Mouse (Mus musculus) limb, embryonic 10.5 days (tissue): ENCODE data around the gene Rhbdf1. TPM values are rescaled to one million over a fixed set of nuclear protein-coding genes. Genes with fewer than 3 reads are reported as not detected.

Source experiments
- DNase-seq: peaks from one replicate; pipeline ENCODE4 v3.0.0-alpha.2; 2017; ENCODE audit warnings: low spot score
- H3K27ac ChIP-seq: fragments of 300-500 bp; sonication (generic); 2 replicates; pipeline ENCODE4 v1.5.1; 2016; ENCODE audit warnings: mild to moderate bottlenecking
- H3K27me3 ChIP-seq: fragments of 300-500 bp; sonication (generic); 2 replicates; pipeline ENCODE4 v1.6.1; 2016; ENCODE audit warnings: low read depth, mild to moderate bottlenecking; ENCODE audit not compliant: poor library complexity, severe bottlenecking
- H3K36me3 ChIP-seq: fragments of 300-500 bp; sonication (generic); 2 replicates; pipeline ENCODE4 v1.6.1; 2016; ENCODE audit warnings: mild to moderate bottlenecking, moderate library complexity
- H3K4me1 ChIP-seq: fragments of 300-500 bp; sonication (generic); 2 replicates; pipeline ENCODE4 v1.6.1; 2016
- H3K4me3 ChIP-seq: fragments of 300-500 bp; sonication (generic); 2 replicates; pipeline ENCODE4 v1.5.1; 2016; ENCODE audit warnings: mild to moderate bottlenecking, moderate library complexity
- H3K9me3 ChIP-seq: fragments of 300-500 bp; sonication (generic); replicated peaks from 2 replicates; pipeline ENCODE4 v1.6.1; 2016; ENCODE audit warnings: mild to moderate bottlenecking
- WGBS: fragments of 180-500 bp; shearing (Covaris S2); methylation state at CpG from one replicate; pipeline ENCODE4 v1.1.7; 2016; 5-methylcytosine and 5-hydroxymethylcytosine counted together
- polyA plus RNA-seq: library from polyadenylated mRNA; unstranded; fragments of >200 nt; fragmentation: Nextera tagmentation; extraction: Ambion mirVana; gene quantifications from 2 replicates; pipeline ENCODE4 v1.2.1, GENCODE M21; 2016

Rhbdf1 gene
- polyA plus RNA-seq: 28.1 and 31.1 TPM in 2 replicates

DNA sequence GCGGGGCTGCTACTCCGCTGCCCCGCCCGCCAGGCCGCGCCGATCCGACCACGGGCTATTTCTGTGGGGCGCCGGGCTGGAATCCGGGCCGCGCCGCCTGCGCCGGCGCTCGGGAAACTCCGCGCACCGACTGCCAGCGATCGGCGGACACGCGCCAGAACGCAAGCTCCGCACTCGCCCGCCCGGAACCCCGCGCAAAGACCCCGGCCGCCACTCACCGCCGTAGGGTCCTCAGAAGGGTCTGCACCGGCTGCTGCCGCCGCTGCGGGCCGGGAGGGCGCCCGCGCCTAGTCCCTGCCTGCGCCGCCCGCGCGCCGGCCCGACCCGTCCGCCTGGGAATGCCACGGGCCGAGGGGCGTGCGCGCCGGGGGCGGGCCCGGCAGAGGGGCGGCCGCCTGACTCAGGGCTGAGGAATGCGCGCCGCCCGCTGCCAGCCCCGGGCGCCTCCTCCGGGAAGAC, at the start of gene Rhbdf1:
Rhbdf1 (minus strand) TSS at position 350 of the 459 bp plus-strand sequence.
- Histone ChIP-seq H3K36me3 (no peaks in the 10 kb centered on the region), H3K27me3 (peaks cover 13% of the 10 kb centered on the region; the same call in 1 of the 2 replicates), H3K4me3 (peak within 1 kb of the TSS; percentile 92), H3K4me1 (peaks cover 72% of the 10 kb centered on the region), H3K9me3 (no peaks in the 10 kb centered on the region), H3K27ac (peak within 1 kb of the TSS; percentile 93)
- DNase-seq: peak; percentile 74
- WGBS: under 1% methylated on average over 72 of the region's 72 CpGs

DNA sequence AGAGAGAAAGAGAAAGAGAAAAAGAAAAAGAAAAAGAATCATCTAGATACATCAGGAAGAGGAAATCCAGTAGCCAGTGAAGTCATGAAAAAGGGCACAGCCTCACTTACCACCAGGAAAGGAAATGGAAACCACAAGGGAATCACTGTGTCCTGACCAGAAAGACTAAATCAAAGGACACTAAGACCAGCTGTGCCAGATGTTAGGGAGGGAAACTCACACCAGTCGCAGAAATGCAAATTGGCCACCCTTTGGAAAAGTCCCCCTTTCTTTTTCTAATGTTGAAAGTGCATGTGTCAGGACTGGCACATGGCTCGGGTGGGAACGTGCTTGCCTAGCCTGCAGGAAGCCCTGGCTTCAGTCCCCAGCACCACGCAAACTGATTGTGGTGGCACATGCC, 49.1 kb upstream of the Rhbdf1 start:
- Histone ChIP-seq H3K27ac (no peak overlapping the region), H3K9me3 (no peaks in the 10 kb centered on the region), H3K4me1 (peaks cover 10% of the 10 kb centered on the region), H3K4me3 (no peak overlapping the region), H3K36me3 (no peaks in the 10 kb centered on the region), H3K27me3 (peaks cover under 1% of the 10 kb centered on the region; the same call in 1 of the 2 replicates)
- no peak for DNase-seq
- 54% methylated on average over 4 of the region's 4 CpGs for WGBS

DNA sequence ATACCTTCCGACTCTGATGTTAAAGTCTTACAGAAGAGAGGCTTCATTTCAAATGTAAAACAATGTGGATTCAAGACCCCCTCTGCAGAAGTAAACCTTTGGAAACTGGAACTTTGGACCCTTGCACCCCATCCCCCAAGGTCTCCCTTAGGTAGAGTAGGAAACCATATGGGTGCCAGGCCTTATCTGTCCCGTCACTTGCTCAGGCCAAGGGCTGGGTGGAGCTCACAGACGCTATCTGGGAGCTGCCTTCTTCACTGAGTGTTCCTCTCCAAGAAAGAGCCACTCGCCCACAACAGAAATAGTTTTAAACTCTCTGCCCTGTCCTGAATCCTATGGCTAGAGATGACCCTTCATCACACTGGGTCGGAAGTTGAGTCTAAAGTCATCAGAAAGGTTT, 46.9 kb upstream of the Rhbdf1 start:
- DNase-seq: no peak
- Histone ChIP-seq H3K9me3 (no peaks in the 10 kb centered on the region), H3K36me3 (no peaks in the 10 kb centered on the region), H3K4me3 (no peak overlapping the region), H3K27ac (no peak overlapping the region), H3K4me1 (peaks cover 13% of the 10 kb centered on the region), H3K27me3 (no peaks in the 10 kb centered on the region; the same call in 1 of the 2 replicates)
- WGBS: 80% methylated on average over 5 of the region's 5 CpGs

- no peak for DNase-seq
- H3K36me3 ChIP-seq: no peaks in the 10 kb centered on the region
- peaks cover 13% of the 10 kb centered on the region for H3K4me1 ChIP-seq
- peak overlapping the region; percentile 98 for H3K27ac ChIP-seq
- 33% methylated on average over 5 of the region's 5 CpGs for WGBS
- H3K27me3 ChIP-seq: no peaks in the 10 kb centered on the region; the same call in 1 of the 2 replicates
- H3K9me3 ChIP-seq: no peaks in the 10 kb centered on the region
- peak overlapping the region; percentile 84 for H3K4me3 ChIP-seq
These were observed 45.9 kb upstream of the Rhbdf1 start for GRCm38 (mm10) chr11:32267964-32268363.

DNA sequence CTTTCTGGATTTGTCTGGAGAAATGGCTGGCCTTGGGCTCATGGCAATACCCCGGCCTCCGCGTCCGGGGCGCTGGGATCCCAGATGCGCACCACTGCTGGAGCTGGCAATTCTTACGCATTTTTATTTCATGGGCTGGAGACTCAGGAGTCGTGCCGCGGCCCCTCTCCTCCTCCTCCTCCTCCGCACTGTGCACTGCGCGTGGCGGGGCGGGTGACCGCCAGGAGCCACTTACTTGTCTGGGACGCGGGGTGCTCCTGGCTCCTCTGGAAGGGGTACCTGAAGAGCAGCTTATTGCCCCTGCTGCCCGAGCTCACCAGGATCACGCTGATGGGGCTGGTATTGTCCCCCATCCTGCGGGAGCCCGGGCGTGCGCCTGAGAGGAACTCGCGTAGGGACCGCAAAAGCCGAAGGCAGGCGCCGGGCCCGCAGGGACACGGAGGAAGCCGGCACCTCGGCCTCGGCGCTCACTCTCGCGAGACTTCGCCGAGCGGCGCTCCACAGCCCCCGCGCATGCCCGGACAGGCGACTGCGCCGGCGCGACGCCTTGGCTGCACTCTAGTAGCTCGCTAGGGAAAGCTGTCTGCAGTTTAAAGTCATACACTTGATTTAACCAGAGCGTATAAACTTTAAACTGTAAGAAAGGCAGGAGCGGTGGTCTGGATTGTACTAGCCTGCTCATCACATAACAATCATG, 45.2 kb upstream of the Rhbdf1 start, which contains the start of gene Nprl3:
Nprl3 (minus strand) TSS at position 520 of the 697 bp plus-strand sequence.
- no peaks in the 10 kb centered on the region; the same call in 1 of the 2 replicates for H3K27me3 ChIP-seq
- WGBS: under 1% methylated on average over 54 of the region's 54 CpGs

DNA sequence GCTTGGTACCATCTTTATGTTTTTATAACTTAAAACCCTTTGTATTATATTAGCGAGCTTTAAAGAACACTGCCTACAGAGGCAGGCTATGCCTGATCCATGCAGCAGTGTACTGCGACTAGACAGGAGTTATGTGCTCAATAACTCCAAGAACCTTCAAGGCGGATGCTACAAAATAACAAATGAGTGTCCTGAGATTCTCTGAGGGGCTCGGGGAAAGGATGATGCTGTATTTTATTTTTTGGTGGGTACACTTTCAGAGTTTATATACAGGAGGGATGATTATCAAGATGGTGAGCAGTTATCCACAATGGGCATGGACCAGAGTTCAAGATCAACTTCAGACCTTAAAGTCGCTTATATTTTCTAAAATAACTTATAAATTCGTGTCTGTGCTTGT, 44.7 kb upstream of the Rhbdf1 start:
- Histone ChIP-seq H3K27ac (peak overlapping the region; percentile 98), H3K4me1 (peaks cover 19% of the 10 kb centered on the region), H3K9me3 (no peaks in the 10 kb centered on the region), H3K36me3 (peaks cover 11% of the 10 kb centered on the region), H3K4me3 (peak overlapping the region; percentile 84), H3K27me3 (no peaks in the 10 kb centered on the region; the same call in 1 of the 2 replicates)
- DNase-seq: no peak
- WGBS: 35% methylated on average over 6 of the region's 6 CpGs

More for the DNA sequence above, 45.2 kb upstream of the Rhbdf1 start, which contains the start of gene Nprl3:
- H3K27ac ChIP-seq: peak within 1 kb of the TSS; percentile 98
- H3K4me3 ChIP-seq: peak within 1 kb of the TSS; percentile 84
- peaks cover 6% of the 10 kb centered on the region for H3K36me3 ChIP-seq
- H3K4me1 ChIP-seq: peaks cover 19% of the 10 kb centered on the region
- H3K9me3 ChIP-seq: no peaks in the 10 kb centered on the region
- DNase-seq: peak; percentile 96

- 92% methylated on average over 6 of the region's 6 CpGs for WGBS
These were observed 44.1 kb upstream of the Rhbdf1 start for GRCm38 (mm10) chr11:32266194-32266593.

GRCm38 (mm10) chr11:32265117-32265738, 43.1 kb upstream of the Rhbdf1 start:
- no peaks in the 10 kb centered on the region; the same call in 1 of the 2 replicates for H3K27me3 ChIP-seq
- peak overlapping the region; percentile 36; the same call in 1 of the 2 replicates for H3K27ac ChIP-seq
- no peak for DNase-seq
- H3K4me1 ChIP-seq: peaks cover 19% of the 10 kb centered on the region
- H3K9me3 ChIP-seq: no peaks in the 10 kb centered on the region
- 93% methylated on average over 3 of the region's 3 CpGs for WGBS
- no peak overlapping the region for H3K4me3 ChIP-seq
- peaks cover 25% of the 10 kb centered on the region for H3K36me3 ChIP-seq

More at GRCm38 (mm10) chr11:32266194-32266593, 44.1 kb upstream of the Rhbdf1 start:
- Histone ChIP-seq H3K4me3 (no peak overlapping the region), H3K4me1 (peaks cover 19% of the 10 kb centered on the region), H3K27me3 (no peaks in the 10 kb centered on the region; the same call in 1 of the 2 replicates), H3K36me3 (peaks cover 15% of the 10 kb centered on the region), H3K27ac (peak overlapping the region; percentile 0; the same call in 1 of the 2 replicates), H3K9me3 (no peaks in the 10 kb centered on the region)
- no peak for DNase-seq

DNA sequence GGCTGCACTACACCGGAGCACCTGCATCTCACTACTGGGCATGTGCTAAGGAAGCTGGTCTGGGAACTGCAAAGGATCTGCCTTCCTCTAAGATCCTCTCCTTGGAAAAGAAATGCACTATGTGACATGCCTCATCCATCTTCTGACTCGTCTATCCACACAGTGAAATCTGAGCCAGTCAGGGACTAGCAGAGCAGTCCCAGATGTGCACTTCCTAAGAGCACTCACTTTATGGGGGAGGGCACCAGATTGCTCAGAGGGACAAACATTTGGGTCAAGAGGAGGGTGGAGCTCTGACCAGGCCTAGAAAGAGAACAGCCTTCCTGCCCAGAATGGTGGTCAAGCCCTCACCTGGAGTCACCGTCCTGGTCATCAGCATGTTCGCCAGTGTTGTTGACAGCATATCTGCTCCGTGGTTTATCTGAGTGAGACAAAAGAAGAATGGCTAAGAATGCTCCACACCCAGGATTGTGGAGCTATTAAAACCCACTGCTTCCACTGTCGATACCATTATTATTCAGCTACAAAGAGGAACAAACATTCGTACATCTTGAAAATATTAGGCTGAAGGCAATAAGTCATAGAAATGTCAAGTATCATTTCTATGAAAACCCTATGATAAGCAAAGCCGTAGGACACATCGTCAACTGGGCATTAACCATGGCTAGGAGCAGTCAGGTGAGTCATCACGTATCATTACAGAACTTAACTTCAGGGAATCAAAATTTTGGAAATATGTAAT, 40.7 kb upstream of the Rhbdf1 start:
- peaks cover 15% of the 10 kb centered on the region for H3K4me1 ChIP-seq

GRCm38 (mm10) chr11:32256566-32256965, 34.5 kb upstream of the Rhbdf1 start:
- H3K27ac ChIP-seq: peak overlapping the region; percentile 25; the same call in 1 of the 2 replicates
- no peaks in the 10 kb centered on the region for H3K27me3 ChIP-seq
- no peak for DNase-seq
- WGBS: 89% methylated on average over 3 of the region's 3 CpGs
- H3K9me3 ChIP-seq: no peaks in the 10 kb centered on the region
- no peak overlapping the region for H3K4me3 ChIP-seq
- peaks cover 78% of the 10 kb centered on the region for H3K36me3 ChIP-seq
- no peaks in the 10 kb centered on the region for H3K4me1 ChIP-seq

More for the DNA sequence above, 40.7 kb upstream of the Rhbdf1 start:
- no peaks in the 10 kb centered on the region for H3K9me3 ChIP-seq
- peaks cover 43% of the 10 kb centered on the region for H3K36me3 ChIP-seq
- no peak overlapping the region; the same call in 1 of the 2 replicates for H3K27ac ChIP-seq
- no peak for DNase-seq
- H3K27me3 ChIP-seq: no peaks in the 10 kb centered on the region
- H3K4me3 ChIP-seq: no peak overlapping the region
- WGBS: 74% methylated on average over 10 of the region's 10 CpGs

DNA sequence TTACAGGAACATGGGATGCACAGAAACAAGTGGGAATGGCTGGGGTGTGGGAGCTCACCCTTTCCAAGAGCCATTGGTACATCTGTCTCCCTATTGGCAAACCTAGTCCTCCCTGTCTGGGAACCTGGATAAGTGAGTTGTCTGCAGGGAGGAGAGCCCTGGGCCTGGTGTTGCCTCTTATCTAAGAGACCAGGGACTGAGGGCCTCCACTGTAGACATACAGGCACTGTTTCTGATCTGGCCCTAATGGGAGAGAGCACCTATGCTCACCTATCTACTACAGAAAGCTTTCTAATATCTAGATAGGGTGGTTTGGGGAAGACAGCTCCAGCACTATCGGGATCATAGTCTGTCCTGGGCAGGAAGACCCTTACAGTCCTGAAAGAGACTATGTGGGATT, 34.0 kb upstream of the Rhbdf1 start:
- Histone ChIP-seq H3K27me3 (no peaks in the 10 kb centered on the region), H3K4me3 (no peak overlapping the region), H3K36me3 (peaks cover 80% of the 10 kb centered on the region), H3K4me1 (no peaks in the 10 kb centered on the region), H3K27ac (no peak overlapping the region), H3K9me3 (no peaks in the 10 kb centered on the region)
- DNase-seq: no peak
- 92% methylated on average over 1 of the region's 1 CpGs for WGBS

DNA sequence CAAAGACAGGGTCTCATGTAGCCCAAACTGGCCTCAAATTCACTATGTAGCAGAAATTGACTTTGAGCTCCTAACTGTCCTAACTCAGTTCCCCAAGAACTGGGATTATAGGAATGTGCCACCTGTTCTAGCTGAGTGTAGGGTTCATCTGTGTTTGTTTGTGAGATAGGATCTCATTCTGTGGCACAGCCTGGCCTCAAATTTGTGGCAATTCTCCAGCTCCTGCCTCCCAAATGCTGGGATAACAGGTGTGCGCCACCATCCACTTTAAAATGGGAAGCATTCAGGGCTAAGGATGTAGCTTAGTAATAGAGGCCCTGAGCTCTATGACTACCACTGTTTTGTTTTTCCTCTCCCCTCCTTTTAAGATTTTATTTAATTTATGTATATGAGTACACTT, 31.0 kb upstream of the Rhbdf1 start:
- H3K36me3 ChIP-seq: peaks cover 83% of the 10 kb centered on the region
- H3K4me3 ChIP-seq: no peak overlapping the region
- no peak overlapping the region for H3K27ac ChIP-seq
- WGBS: 100% methylated on average over 1 of the region's 1 CpGs
- DNase-seq: no peak
- no peaks in the 10 kb centered on the region for H3K4me1 ChIP-seq
- no peaks in the 10 kb centered on the region for H3K27me3 ChIP-seq
- H3K9me3 ChIP-seq: no peaks in the 10 kb centered on the region
